In the genomic region with DNA sequence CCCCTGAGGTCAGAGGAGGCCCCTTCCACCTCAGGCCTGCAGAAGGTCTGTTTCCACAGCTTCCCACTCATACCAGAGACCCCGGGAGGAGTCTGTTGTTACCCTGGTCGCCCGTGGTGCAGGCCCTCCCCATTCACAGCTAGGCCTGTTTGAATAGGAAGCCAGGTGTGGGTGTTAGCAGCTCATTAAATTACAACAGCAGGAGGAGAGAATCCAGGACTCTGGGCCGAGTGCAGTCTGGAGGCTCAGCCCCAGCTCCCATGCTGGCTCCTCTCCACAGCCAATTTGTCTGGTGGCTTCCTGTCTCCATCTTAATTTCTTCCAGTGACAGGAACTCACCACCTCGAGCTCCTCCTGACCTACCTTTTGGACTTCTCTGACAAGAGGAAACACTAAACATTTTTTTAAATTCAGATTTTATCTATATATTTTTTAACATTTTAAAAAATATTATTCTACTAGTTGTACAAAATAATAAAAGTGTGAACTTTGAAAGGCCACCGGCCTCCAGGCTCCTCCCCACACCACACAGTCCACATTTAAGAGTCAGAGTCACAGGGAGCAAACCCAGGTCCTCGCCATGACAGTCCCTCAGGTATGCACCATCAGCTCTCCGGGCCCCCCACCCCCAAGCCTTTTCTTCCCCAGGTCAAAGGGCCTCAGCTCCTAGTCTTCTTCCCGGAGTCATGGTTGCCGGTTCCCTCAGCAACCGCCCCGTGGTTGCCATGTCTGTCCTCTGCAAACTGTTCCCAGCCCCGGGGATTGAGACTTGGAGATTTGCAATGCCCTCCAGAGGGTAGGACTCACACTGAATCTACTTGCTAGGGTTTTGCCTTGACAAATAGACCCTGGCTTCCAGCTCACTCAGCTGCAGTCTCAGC, we compare ENCODE assay signal across 8 mouse cellular contexts.
DNase-seq lines count a peak whose midpoint lies in the region; ATAC-seq lines count a peak whose summit lies in the region.

No protein-coding gene starts in this region.

- peaks cover 58% of the 10 kb centered on the region for H3K27me3 ChIP-seq in midbrain, embryonic 10.5 days (ENCODE audit: low read depth, poor library complexity, severe bottlenecking)
- H3K27me3 ChIP-seq in midbrain, embryonic 16.5 days (ENCODE audit: control insufficient read depth, insufficient read depth, low read depth, low read length): no peaks in the 10 kb centered on the region
- H3K27me3 ChIP-seq in hindbrain, embryonic 13.5 days: peaks cover 49% of the 10 kb centered on the region
- H3K27me3 ChIP-seq in stomach, embryonic 16.5 days (ENCODE audit: control insufficient read depth, insufficient read depth, low read length): no peaks in the 10 kb centered on the region
- peaks cover 14% of the 10 kb centered on the region for H3K27me3 ChIP-seq in liver, embryonic 12.5 days (replicated peaks)

- H3K27ac ChIP-seq in midbrain, embryonic 10.5 days (replicated peaks): peak overlapping the region; percentile 53
- H3K27ac ChIP-seq in midbrain, embryonic 16.5 days (ENCODE audit: low read length): no peak overlapping the region
- H3K27ac ChIP-seq in hindbrain, embryonic 13.5 days: no peak overlapping the region
- H3K27ac ChIP-seq in stomach, embryonic 16.5 days (ENCODE audit: low read length): peak overlapping the region; percentile 43; the same call in 1 of the 2 replicates
- no peak overlapping the region for H3K27ac ChIP-seq in liver, embryonic 12.5 days

- H3K9me3 ChIP-seq in midbrain, embryonic 10.5 days (replicated peaks): no peaks in the 10 kb centered on the region
- H3K9me3 ChIP-seq in midbrain, embryonic 16.5 days (replicated peaks; ENCODE audit: control insufficient read depth, low read length, poor library complexity, severe bottlenecking): no peaks in the 10 kb centered on the region
- H3K9me3 ChIP-seq in hindbrain, embryonic 13.5 days: no peaks in the 10 kb centered on the region
- no peaks in the 10 kb centered on the region for H3K9me3 ChIP-seq in stomach, embryonic 16.5 days (replicated peaks; ENCODE audit: control insufficient read depth, low read length)
- H3K9me3 ChIP-seq in liver, embryonic 12.5 days (replicated peaks): no peaks in the 10 kb centered on the region

- H3K4me1 ChIP-seq in midbrain, embryonic 10.5 days: peaks cover 52% of the 10 kb centered on the region
- H3K4me1 ChIP-seq in midbrain, embryonic 16.5 days (ENCODE audit: control insufficient read depth, insufficient read depth, low read length): no peaks in the 10 kb centered on the region; the same call in 1 of the 2 replicates
- H3K4me1 ChIP-seq in hindbrain, embryonic 13.5 days (replicated peaks): peaks cover 18% of the 10 kb centered on the region; the same call in 1 of the 2 replicates
- peaks cover 19% of the 10 kb centered on the region for H3K4me1 ChIP-seq in stomach, embryonic 16.5 days (ENCODE audit: control insufficient read depth, insufficient read depth, low read length)
- peaks cover 28% of the 10 kb centered on the region for H3K4me1 ChIP-seq in liver, embryonic 12.5 days

- no peak overlapping the region for H3K4me2 ChIP-seq in midbrain, embryonic 16.5 days (ENCODE audit: low read length)
- H3K4me2 ChIP-seq in hindbrain, embryonic 13.5 days: no peak overlapping the region
- H3K4me2 ChIP-seq in stomach, embryonic 16.5 days (ENCODE audit: low read depth, low read length): no peak overlapping the region
- H3K4me2 ChIP-seq in liver, embryonic 12.5 days: no peak overlapping the region

- H3K36me3 ChIP-seq in midbrain, embryonic 10.5 days: no peaks in the 10 kb centered on the region
- H3K36me3 ChIP-seq in midbrain, embryonic 16.5 days (ENCODE audit: control insufficient read depth, insufficient read depth, low read length): no peaks in the 10 kb centered on the region
- H3K36me3 ChIP-seq in hindbrain, embryonic 13.5 days: no peaks in the 10 kb centered on the region
- no peaks in the 10 kb centered on the region for H3K36me3 ChIP-seq in stomach, embryonic 16.5 days (ENCODE audit: control insufficient read depth, insufficient read depth, low read length)
- no peaks in the 10 kb centered on the region for H3K36me3 ChIP-seq in liver, embryonic 12.5 days

- no peak overlapping the region for H3K4me3 ChIP-seq in midbrain, embryonic 10.5 days
- no peak overlapping the region for H3K4me3 ChIP-seq in midbrain, embryonic 16.5 days (ENCODE audit: low read depth, low read length)
- no peak overlapping the region for H3K4me3 ChIP-seq in hindbrain, embryonic 13.5 days
- no peak overlapping the region for H3K4me3 ChIP-seq in stomach, embryonic 16.5 days (replicated peaks; ENCODE audit: low read length)
- no peak overlapping the region for H3K4me3 ChIP-seq in liver, embryonic 12.5 days

- no peak for DNase-seq in cerebellum, adult 11-12 months
- peak; percentile 54 for DNase-seq in midbrain, embryonic 10.5 days (ENCODE audit: low spot score)
- DNase-seq in thymus, postnatal 25 days: no peak

- no peak overlapping the region for H3K9ac ChIP-seq in midbrain, embryonic 16.5 days (ENCODE audit: low read depth, low read length)
- no peak overlapping the region for H3K9ac ChIP-seq in hindbrain, embryonic 13.5 days
- H3K9ac ChIP-seq in stomach, embryonic 16.5 days (ENCODE audit: low read length): 0 out of 2 replicates have a peak overlapping the region, but pooled peaks have one; percentile 40
- H3K9ac ChIP-seq in liver, embryonic 12.5 days: no peak overlapping the region

- WGBS in midbrain, embryonic 10.5 days: 23% methylated on average over 13 of the region's 13 CpGs
- 23% methylated on average over 13 of the region's 13 CpGs for WGBS in midbrain, embryonic 16.5 days
- 14% methylated on average over 13 of the region's 13 CpGs for WGBS in hindbrain, embryonic 13.5 days
- 41% methylated on average over 13 of the region's 13 CpGs for WGBS in stomach, embryonic 16.5 days
- WGBS in liver, embryonic 12.5 days (ENCODE audit: insufficient replicate concordance): 37% methylated on average over 13 of the region's 13 CpGs

- 0 out of 2 replicates have a peak, but pooled peaks have one; percentile 26 for ATAC-seq in cerebellum, adult (ENCODE audit: insufficient number of reproducible peaks, low FRiP score, low TSS enrichment)
- no peak; the same call in 1 of the 2 replicates for ATAC-seq in midbrain, embryonic 16.5 days
- peak; percentile 46; the same call in 1 of the 2 replicates for ATAC-seq in hindbrain, embryonic 13.5 days (ENCODE audit: low FRiP score)
- peak; percentile 45; the same call in 1 of the 2 replicates for ATAC-seq in stomach, embryonic 16.5 days (ENCODE audit: insufficient read depth, low FRiP score)
- no peak for ATAC-seq in liver, embryonic 12.5 days

Comparison
In these comparisons a context has a peak if more than half of its experiments do, and no peak if none do; other contexts are left out.
1. H3K27ac ChIP-seq: peak in midbrain, embryonic 10.5 days (single experiment) and stomach, embryonic 16.5 days (single experiment); none in midbrain, embryonic 16.5 days (single experiment), hindbrain, embryonic 13.5 days (single experiment) and liver, embryonic 12.5 days (single experiment).
2. ATAC-seq: peak in cerebellum, adult (single experiment), hindbrain, embryonic 13.5 days (single experiment) and stomach, embryonic 16.5 days (single experiment); none in midbrain, embryonic 16.5 days (single experiment) and liver, embryonic 12.5 days (single experiment).